Comparison of ENCODE assay signal across 10 mouse cellular contexts in the genomic region with DNA sequence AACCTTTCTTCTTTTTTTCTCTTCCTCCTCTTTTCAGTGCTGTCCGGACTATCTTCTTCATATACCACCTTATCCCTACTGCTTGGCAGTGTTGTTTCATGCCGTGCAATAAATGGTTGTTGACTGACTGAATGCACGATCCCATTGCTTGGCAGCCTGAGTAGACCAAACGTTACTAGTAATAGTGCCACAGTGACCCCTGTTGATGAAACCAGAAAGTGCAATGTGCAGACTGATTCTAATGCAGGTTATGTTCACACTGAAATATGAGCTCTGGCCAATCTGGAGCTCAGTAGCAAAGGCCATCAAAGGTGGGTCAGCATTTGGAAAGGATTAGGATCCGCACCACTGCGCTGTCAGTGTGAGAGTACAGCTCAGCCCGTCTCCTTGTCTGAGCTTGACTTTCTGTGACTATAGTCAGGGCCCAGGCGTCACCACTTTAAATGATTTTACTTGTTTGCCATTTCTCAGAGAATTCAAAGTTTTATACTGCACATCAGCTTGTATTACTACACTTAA. TPM values are rescaled to one million over a fixed set of nuclear protein-coding genes. Genes with fewer than 3 reads are reported as not detected.
DNase-seq lines count a peak whose midpoint lies in the region; ATAC-seq lines count a peak whose summit lies in the region.
"Had no signal": no experiment of that assay in that cellular context is flagged by ENCODE, and none has a peak within 500 bp of the region (broad histone marks: within the 10 kb centered on the region; RNA-seq: fewer than 3 reads in every experiment).

No protein-coding gene starts in this region.

- no peak for ATAC-seq in midbrain, embryonic 16.5 days
- no peak for ATAC-seq in inflammation-experienced regulatory T-cells, adult 6 months

- H3K4me3 ChIP-seq in midbrain, embryonic 10.5 days, result no peak overlapping the region
- H3K4me3 ChIP-seq in midbrain, embryonic 16.5 days (ENCODE audit: low read depth, low read length), result no peak overlapping the region
- H3K4me3 ChIP-seq: embryonic facial prominence, embryonic 15.5 days; midbrain, embryonic 12.5 days had no signal

- WGBS in midbrain, embryonic 10.5 days, result 43% methylated on average over 8 of the region's 8 CpGs
- WGBS in midbrain, embryonic 16.5 days, result 47% methylated on average over 8 of the region's 8 CpGs

- H3K27me3 ChIP-seq in midbrain, embryonic 10.5 days (ENCODE audit: low read depth, poor library complexity, severe bottlenecking), result no peaks in the 10 kb centered on the region
- no peaks in the 10 kb centered on the region for H3K27me3 ChIP-seq in midbrain, embryonic 16.5 days (ENCODE audit: control insufficient read depth, insufficient read depth, low read depth, low read length)
- H3K27me3 ChIP-seq: embryonic facial prominence, embryonic 15.5 days; midbrain, embryonic 12.5 days had no signal

- no peak overlapping the region for H3K9ac ChIP-seq in midbrain, embryonic 16.5 days (ENCODE audit: low read depth, low read length)
- H3K9ac ChIP-seq: embryonic facial prominence, embryonic 15.5 days; midbrain, embryonic 12.5 days had no signal

- no peak overlapping the region for H3K27ac ChIP-seq in midbrain, embryonic 10.5 days (replicated peaks)
- no peak overlapping the region for H3K27ac ChIP-seq in midbrain, embryonic 16.5 days (ENCODE audit: low read length)
- H3K27ac ChIP-seq: embryonic facial prominence, embryonic 15.5 days; midbrain, embryonic 12.5 days had no signal

- intact Hi-C loops in left cerebral cortex, postnatal 36 days (cut with DNase I), result loop anchor here (1.0 to 2.0 kb wide), 2 partner anchors 78 to 277 kb away; a partner anchor contains a TSS

- H3K9me3 ChIP-seq in midbrain, embryonic 10.5 days (replicated peaks), result no peaks in the 10 kb centered on the region
- H3K9me3 ChIP-seq in midbrain, embryonic 16.5 days (replicated peaks; ENCODE audit: control insufficient read depth, low read length, poor library complexity, severe bottlenecking), result no peaks in the 10 kb centered on the region; the same call in 1 of the 2 replicates
- H3K9me3 ChIP-seq: embryonic facial prominence, embryonic 15.5 days; midbrain, embryonic 12.5 days had no signal

- DNase-seq in midbrain, embryonic 10.5 days (ENCODE audit: low spot score), result peak; percentile 45
- DNase-seq in T-cell, adult 2 months (ENCODE audit: low spot score), result peak; percentile 17
- DNase-seq in fibroblast of lung, adult 2 months (ENCODE audit: low read depth), result peak; percentile 36
- DNase-seq in kidney, adult 8-10 months, result peak; percentile 67 to 84
- DNase-seq in left cerebral cortex, postnatal 36 days (ENCODE audit: low spot score in 2 of 2), result peak; percentile 46 to 64
- peak; percentile 61 for DNase-seq in right cerebral cortex, adult 18-20 months

- H3K4me2 ChIP-seq in midbrain, embryonic 16.5 days (ENCODE audit: low read length), result no peak overlapping the region
- H3K4me2 ChIP-seq: embryonic facial prominence, embryonic 15.5 days; midbrain, embryonic 12.5 days had no signal

- no peaks in the 10 kb centered on the region for H3K36me3 ChIP-seq in midbrain, embryonic 10.5 days
- H3K36me3 ChIP-seq in midbrain, embryonic 16.5 days (ENCODE audit: control insufficient read depth, insufficient read depth, low read length), result no peaks in the 10 kb centered on the region
- H3K36me3 ChIP-seq: embryonic facial prominence, embryonic 15.5 days; midbrain, embryonic 12.5 days had no signal

- no peaks in the 10 kb centered on the region for H3K4me1 ChIP-seq in midbrain, embryonic 10.5 days
- no peaks in the 10 kb centered on the region for H3K4me1 ChIP-seq in midbrain, embryonic 16.5 days (ENCODE audit: control insufficient read depth, insufficient read depth, low read length)
- H3K4me1 ChIP-seq: embryonic facial prominence, embryonic 15.5 days; midbrain, embryonic 12.5 days had no signal

RNA-seq across cellular contexts. Expression of a gene that starts 22.3 kb away (rescaled TPM):
- polyA plus RNA-seq in midbrain, embryonic 10.5 days (2016; fragmentation: Nextera tagmentation; extraction: Ambion mirVana), result 0.02 and 0.11 TPM in 2 replicates
- 0.24 and 0.35 TPM in 2 replicates for polyA plus RNA-seq in midbrain, embryonic 16.5 days (2015; fragmentation: Nextera tagmentation; extraction: Ambion mirVana)
- total RNA-seq in left cerebral cortex, postnatal 36 days (2021), result 1 to 10 TPM; 1.7 to 3.1 TPM
- polyA plus RNA-seq in inflammation-experienced regulatory T-cells, adult 6 months (2017; shearing (Covaris generic)), result not detected

Comparison
In these comparisons a context has a peak if more than half of its experiments do, and no peak if none do; other contexts are left out.
1. DNase-seq: peak in every context shown above with its lines; median percentile 76 in kidney, adult 8-10 months; 61 in right cerebral cortex, adult 18-20 months; 55 in left cerebral cortex, postnatal 36 days; 45 in midbrain, embryonic 10.5 days; 36 in fibroblast of lung, adult 2 months; 17 in T-cell, adult 2 months.